Mouse (Mus musculus) common myeloid progenitor, adult 5-6 weeks (primary cell): Measurements from ENCODE around the gene Eps8l1. TPM values are rescaled to one million over a fixed set of nuclear protein-coding genes. Genes with fewer than 3 reads are reported as not detected.

ENCODE experiments used
- ATAC-seq: replicated peaks from 2 replicates; pipeline ENCODE4 v1.8.0; 2016; ENCODE audit warnings: low read depth, mild to moderate bottlenecking, moderate TSS enrichment, inconsistent platforms; ENCODE audit not compliant: poor library complexity, severe bottlenecking
- total RNA-seq: library from RNA; stranded (forward); fragments of 200-1000, 187-1606 nt; gene quantifications from 2 replicates; pipeline ENCODE4 v1.2.3, GENCODE M21; 2017

Eps8l1 gene
- total RNA-seq, 1 experiment from 2014 or later = 4.2 TPM

GRCm38 (mm10) chr7:4473940-4474339 is 13.5 kb downstream of the Eps8l1 start:
- ATAC-seq = no peak

GRCm38 (mm10) chr7:4478021-4478795 is 17.7 kb downstream of the Eps8l1 start:
- peak; percentile 87 for ATAC-seq

GRCm38 (mm10) chr7:4478796-4479291 is 18.4 kb downstream of the Eps8l1 start:
- no peak for ATAC-seq

GRCm38 (mm10) chr7:4479674-4480073 is 19.2 kb downstream of the Eps8l1 start:
- ATAC-seq = peak; percentile 55

- ATAC-seq = no peak
These were observed 21.8 kb downstream of the Eps8l1 start for GRCm38 (mm10) chr7:4482281-4482680.

GRCm38 (mm10) chr7:4491308-4491707 is 30.8 kb downstream of the Eps8l1 start:
- peak; percentile 23 for ATAC-seq

GRCm38 (mm10) chr7:4492284-4493224 is 32.1 kb downstream of the Eps8l1 start:
- peak; percentile 95 for ATAC-seq

- 0 out of 2 replicates have a peak, but pooled peaks have one; percentile 4 for ATAC-seq
These were observed 33.5 kb downstream of the Eps8l1 start for GRCm38 (mm10) chr7:4493991-4494390.

- ATAC-seq = no peak
These were observed 36.0 kb downstream of the Eps8l1 start for GRCm38 (mm10) chr7:4496468-4496867.

GRCm38 (mm10) chr7:4497271-4497903 is 36.9 kb downstream of the Eps8l1 start:
- ATAC-seq = no peak

GRCm38 (mm10) chr7:4498251-4498650 is 37.8 kb downstream of the Eps8l1 start:
- ATAC-seq = peak; percentile 6; the same call in 1 of the 2 replicates

- no peak for ATAC-seq
These were observed 38.6 kb downstream of the Eps8l1 start for GRCm38 (mm10) chr7:4499034-4499433.

GRCm38 (mm10) chr7:4500892-4501471 is 40.5 kb downstream of the Eps8l1 start:
- peak; percentile 22 for ATAC-seq

GRCm38 (mm10) chr7:4501558-4502397 is 41.3 kb downstream of the Eps8l1 start, which contains the start of gene Ppp1r12c:
Gene Ppp1r12c (minus strand): TSS chr7:4501680.
- ATAC-seq = peak; percentile 72

GRCm38 (mm10) chr7:4502421-4503090 is 42.1 kb downstream of the Eps8l1 start:
- ATAC-seq = no peak

- ATAC-seq = no peak
These were observed 42.6 kb downstream of the Eps8l1 start for GRCm38 (mm10) chr7:4503100-4503499.

- ATAC-seq = peak; percentile 9; the same call in 1 of the 2 replicates
These were observed 43.4 kb downstream of the Eps8l1 start for GRCm38 (mm10) chr7:4503858-4504257.
